Mouse (Mus musculus) hindbrain, embryonic 15.5 days (tissue): ENCODE measurements around the gene Gm11437. TPM values are rescaled to one million over a fixed set of nuclear protein-coding genes. Genes with fewer than 3 reads are reported as not detected.

Experiments
- ATAC-seq: fragments of 200-750 bp; cut with Nextera tagmentation; 2 replicates; pipeline ENCODE4 v1.8.0; 2017; ENCODE audit warnings: low read depth, moderate number of reproducible peaks, moderate TSS enrichment; ENCODE audit not compliant: low FRiP score
- H3K27ac ChIP-seq: fragments of 300-500 bp; sonication (generic); replicated peaks from 2 replicates; pipeline ENCODE4 v1.5.1; 2015; ENCODE audit warnings: mild to moderate bottlenecking, inconsistent platforms
- H3K27me3 ChIP-seq: fragments of 300-500 bp; sonication (generic); 2 replicates; pipeline ENCODE4 v1.6.1; 2015; ENCODE audit warnings: control low read depth, inconsistent platforms
- H3K36me3 ChIP-seq: fragments of 300-500 bp; sonication (generic); 2 replicates; pipeline ENCODE4 v1.6.1; 2015; ENCODE audit warnings: control low read depth, inconsistent platforms
- H3K4me1 ChIP-seq: fragments of 300-500 bp; sonication (generic); replicated peaks from 2 replicates; pipeline ENCODE4 v1.6.1; 2015; ENCODE audit warnings: control low read depth, inconsistent platforms
- H3K4me2 ChIP-seq: fragments of 300-500 bp; sonication (generic); 2 replicates; pipeline ENCODE4 v1.6.1; 2015; ENCODE audit warnings: moderate library complexity, mild to moderate bottlenecking, inconsistent platforms
- H3K4me3 ChIP-seq: fragments of 300-500 bp; sonication (generic); 2 replicates; pipeline ENCODE4 v1.5.1; 2015; ENCODE audit warnings: mild to moderate bottlenecking, inconsistent platforms
- H3K9ac ChIP-seq: fragments of 300-500 bp; sonication (generic); 2 replicates; pipeline ENCODE4 v1.6.1; 2015; ENCODE audit warnings: inconsistent platforms
- H3K9me3 ChIP-seq: fragments of 300-500 bp; sonication (generic); 2 replicates; pipeline ENCODE4 v1.6.1; 2016; ENCODE audit warnings: control low read depth, inconsistent platforms
- WGBS: fragments of 180-500 bp; shearing (Covaris S2); methylation state at CpG from one replicate; pipeline ENCODE4 v1.1.7; 2015; 5-methylcytosine and 5-hydroxymethylcytosine counted together
- polyA plus RNA-seq: library from polyadenylated mRNA; unstranded; fragments of >200 nt; fragmentation: Nextera tagmentation; extraction: Ambion mirVana; gene quantifications from 2 replicates; pipeline ENCODE4 v1.2.1, GENCODE M21; 2015

The Gm11437 gene
- polyA plus RNA-seq: 0.12 and 0.25 TPM in 2 replicates

DNA sequence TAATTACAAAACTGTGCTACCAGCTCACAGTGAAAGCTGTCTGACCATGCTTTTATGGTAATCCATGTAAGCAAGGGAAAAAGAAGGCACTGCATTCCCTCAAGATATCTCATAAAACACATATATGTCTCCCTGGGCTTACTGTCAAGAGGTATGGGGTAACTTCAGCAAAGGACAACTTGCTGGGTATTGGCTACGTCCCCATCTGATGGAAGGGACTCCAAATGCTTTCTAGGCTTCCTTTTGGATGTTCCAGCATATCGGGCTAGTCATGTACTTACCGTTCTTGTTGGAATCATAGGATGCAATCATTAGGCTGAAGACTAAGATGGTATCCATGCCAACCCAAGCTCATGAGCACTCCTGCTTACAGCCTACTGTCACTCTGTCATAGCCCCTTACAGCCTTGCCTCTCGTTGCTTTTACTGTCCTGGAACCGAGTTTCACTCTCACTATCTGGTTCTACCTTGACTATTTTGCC, at the start of gene Gm11437:
Gm11437 (minus strand) TSS at position 431 of the 481 bp plus-strand sequence.
- Histone ChIP-seq H3K36me3 (no peaks in the 10 kb centered on the region), H3K4me1 (no peaks in the 10 kb centered on the region), H3K27me3 (no peaks in the 10 kb centered on the region), H3K9ac (no peak within 1 kb of the TSS), H3K9me3 (no peaks in the 10 kb centered on the region), H3K4me3 (no peak within 1 kb of the TSS), H3K4me2 (no peak within 1 kb of the TSS), H3K27ac (no peak within 1 kb of the TSS)
- ATAC-seq: no peak
- 85% methylated on average over 5 of the region's 5 CpGs for WGBS

DNA sequence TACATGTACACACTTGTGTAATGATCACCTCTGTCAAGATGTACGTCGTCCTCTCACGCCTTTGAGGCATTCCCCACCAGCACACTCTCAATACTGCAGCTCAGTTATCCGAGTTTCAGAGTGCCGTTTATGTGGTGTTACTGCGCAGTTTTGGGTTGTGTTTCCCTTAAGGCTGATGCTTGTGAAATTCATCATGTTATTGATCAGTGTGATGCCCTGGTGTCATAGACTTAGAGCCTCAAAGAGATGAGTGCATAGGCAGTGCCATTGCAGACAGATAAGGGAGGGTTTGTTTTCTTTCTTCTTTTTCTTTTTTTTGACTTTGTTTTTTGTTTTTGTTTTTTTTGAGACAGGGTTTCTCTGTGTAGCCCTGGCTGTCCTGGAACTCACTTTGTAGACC, 43.6 kb upstream of the Gm11437 start:
- no peak for ATAC-seq
- Histone ChIP-seq H3K36me3 (peaks cover 1% of the 10 kb centered on the region; the same call in 1 of the 2 replicates), H3K27ac (no peak overlapping the region), H3K4me2 (no peak overlapping the region), H3K9me3 (no peaks in the 10 kb centered on the region), H3K27me3 (no peaks in the 10 kb centered on the region), H3K4me1 (no peaks in the 10 kb centered on the region), H3K4me3 (no peak overlapping the region), H3K9ac (no peak overlapping the region)
- 94% methylated on average over 6 of the region's 6 CpGs for WGBS

DNA sequence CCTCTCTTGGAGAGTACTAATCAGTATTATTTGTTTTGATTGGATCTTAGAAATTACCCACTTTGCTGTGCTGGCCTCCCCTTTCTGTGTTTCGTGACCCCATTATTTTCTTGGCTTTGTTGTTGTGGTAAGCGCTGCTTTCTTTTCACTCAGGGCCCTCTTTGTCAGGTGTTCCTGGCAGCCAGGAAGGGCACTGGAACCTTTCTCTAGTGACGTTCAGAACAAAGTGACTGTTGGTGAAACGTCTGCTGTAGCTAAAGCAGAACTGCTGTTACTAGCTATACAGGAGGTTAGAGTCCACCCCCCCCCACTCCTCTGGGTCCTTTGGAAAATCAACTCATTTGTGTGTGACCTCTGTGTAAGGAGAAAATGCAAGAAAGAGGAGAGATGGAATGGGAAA, 38.5 kb upstream of the Gm11437 start:
- no peak for ATAC-seq
- Histone ChIP-seq H3K9me3 (no peaks in the 10 kb centered on the region), H3K27me3 (no peaks in the 10 kb centered on the region), H3K27ac (no peak overlapping the region), H3K4me1 (no peaks in the 10 kb centered on the region), H3K36me3 (no peaks in the 10 kb centered on the region), H3K4me3 (no peak overlapping the region), H3K9ac (no peak overlapping the region), H3K4me2 (no peak overlapping the region)
- 58% methylated on average over 4 of the region's 4 CpGs for WGBS

DNA sequence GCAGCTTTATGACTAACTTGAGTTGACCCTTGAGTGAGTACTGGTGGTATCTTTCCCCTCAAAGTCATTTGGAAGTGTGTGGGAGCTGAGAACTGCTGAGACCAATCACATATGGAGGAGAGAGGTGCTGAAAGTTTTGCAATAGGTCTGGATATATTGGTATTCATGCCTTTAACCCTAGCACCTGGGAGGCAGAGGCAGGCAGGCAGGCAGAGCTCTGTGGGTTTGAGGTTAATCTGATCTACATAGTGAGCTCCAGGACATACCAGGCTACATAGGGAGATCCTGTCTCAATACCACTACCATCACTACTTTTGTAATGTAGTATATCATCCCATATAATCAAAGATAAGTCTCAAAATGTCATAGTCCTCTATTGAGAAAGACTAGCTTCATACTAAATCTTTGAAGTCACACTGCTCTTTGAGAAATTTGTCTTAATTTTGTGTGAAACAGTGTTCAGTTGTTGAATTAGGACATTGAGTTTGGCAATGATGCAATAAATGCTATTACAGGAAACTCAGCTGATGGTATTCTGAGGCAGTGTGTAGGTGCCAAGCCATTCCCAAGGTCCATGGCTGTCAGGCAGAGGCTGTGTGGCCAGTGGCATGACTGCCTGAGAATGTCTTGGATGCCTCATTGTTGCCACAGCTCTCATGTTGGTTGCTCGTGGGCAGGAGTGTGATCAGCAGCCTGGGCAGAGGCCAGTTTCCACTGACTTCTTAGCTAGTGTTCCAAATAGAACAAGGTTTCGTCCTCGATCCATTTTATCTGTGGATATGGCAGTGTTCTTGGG, 30.5 kb upstream of the Gm11437 start:
- Histone ChIP-seq H3K4me2 (no peak overlapping the region), H3K27ac (no peak overlapping the region), H3K4me1 (no peaks in the 10 kb centered on the region), H3K9ac (no peak overlapping the region), H3K36me3 (0 out of 2 replicates have a peak, but pooled peaks cover 10% of the 10 kb centered on the region), H3K27me3 (no peaks in the 10 kb centered on the region), H3K4me3 (no peak overlapping the region), H3K9me3 (no peaks in the 10 kb centered on the region)
- ATAC-seq: no peak
- 94% methylated on average over 3 of the region's 3 CpGs for WGBS

DNA sequence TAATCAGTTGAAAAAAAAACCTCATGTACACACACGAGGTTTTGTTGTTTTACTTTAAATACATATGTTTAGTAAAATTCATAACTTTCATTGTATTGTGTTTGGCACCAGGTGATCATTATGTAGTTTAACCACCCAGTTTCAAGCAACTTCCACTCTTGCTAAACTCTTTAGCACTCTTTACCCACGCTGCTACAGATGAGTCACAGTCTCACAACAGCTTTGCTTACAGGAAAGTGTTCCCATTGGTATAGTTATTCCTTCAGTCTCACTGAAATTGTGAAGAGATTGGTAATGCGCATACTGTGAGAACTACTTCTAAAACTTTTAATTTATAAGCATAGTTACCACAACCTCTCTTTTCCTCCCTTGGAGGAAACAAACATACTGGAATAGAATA, 27.5 kb upstream of the Gm11437 start:
- H3K9me3 ChIP-seq: no peaks in the 10 kb centered on the region
- H3K27ac ChIP-seq: no peak overlapping the region
- no peaks in the 10 kb centered on the region for H3K27me3 ChIP-seq
- WGBS: 92% methylated on average over 3 of the region's 3 CpGs
- ATAC-seq: no peak
- H3K4me1 ChIP-seq: no peaks in the 10 kb centered on the region
- no peak overlapping the region for H3K4me3 ChIP-seq
- H3K36me3 ChIP-seq: 0 out of 2 replicates have a peak, but pooled peaks cover 10% of the 10 kb centered on the region
- no peak overlapping the region for H3K4me2 ChIP-seq
- no peak overlapping the region for H3K9ac ChIP-seq

DNA sequence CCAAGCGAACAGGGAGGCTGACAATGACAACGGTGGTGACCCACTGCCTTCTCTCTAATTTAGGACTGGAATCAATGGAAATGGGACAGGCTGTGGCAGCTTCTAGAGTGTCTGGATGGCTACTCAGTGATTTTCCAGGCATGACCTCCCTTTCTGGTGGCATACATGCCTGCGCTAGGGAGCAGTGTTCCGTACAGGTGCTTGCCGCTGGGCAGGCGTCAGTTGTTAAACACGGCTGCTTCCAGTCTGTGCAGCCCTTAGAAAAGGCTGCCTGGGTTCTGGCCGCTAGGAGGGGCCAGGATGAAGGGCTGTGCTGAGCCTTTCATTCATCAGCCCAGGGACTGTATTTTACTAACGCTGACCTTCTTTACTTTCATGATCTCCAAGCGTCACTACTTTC, 26.0 kb upstream of the Gm11437 start:
- H3K36me3 ChIP-seq: 0 out of 2 replicates have a peak, but pooled peaks cover 10% of the 10 kb centered on the region
- no peaks in the 10 kb centered on the region for H3K9me3 ChIP-seq
- no peak overlapping the region for H3K27ac ChIP-seq
- no peak overlapping the region for H3K9ac ChIP-seq
- no peaks in the 10 kb centered on the region for H3K27me3 ChIP-seq
- 72% methylated on average over 10 of the region's 10 CpGs for WGBS
- no peaks in the 10 kb centered on the region for H3K4me1 ChIP-seq
- no peak overlapping the region for H3K4me2 ChIP-seq
- ATAC-seq: no peak
- H3K4me3 ChIP-seq: no peak overlapping the region

DNA sequence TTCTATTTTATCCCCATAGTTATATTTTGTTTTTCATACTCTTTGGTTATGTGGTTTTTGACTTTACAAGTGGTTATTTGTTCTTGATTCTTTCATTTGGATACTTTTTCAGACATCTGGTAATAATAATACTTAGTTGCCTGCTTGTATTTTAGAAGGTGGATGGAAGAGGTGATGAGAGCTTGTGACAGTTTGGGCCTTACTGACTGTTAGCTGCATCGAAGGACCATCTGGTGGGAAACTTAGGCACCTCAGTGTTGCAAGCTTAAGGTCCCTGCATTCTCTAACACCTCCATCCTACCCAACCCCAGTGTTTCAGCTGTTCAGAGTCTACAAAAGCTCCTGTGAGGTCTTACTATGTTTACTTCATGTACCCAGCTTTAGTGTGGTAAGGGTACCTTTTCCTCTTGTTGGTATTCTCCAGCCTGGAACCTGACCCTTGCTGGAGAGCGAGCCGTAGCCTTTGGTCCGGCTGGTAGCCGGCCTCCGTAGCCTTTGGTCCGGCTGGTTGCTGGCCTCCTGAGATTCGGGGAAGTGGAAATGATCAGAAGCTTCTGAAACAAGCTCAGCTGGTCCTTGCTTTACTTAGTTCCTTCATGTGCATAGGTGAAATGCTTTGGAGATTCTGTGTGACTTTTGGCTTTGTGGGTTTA, 23.4 kb upstream of the Gm11437 start:
- Histone ChIP-seq H3K9me3 (no peaks in the 10 kb centered on the region), H3K9ac (no peak overlapping the region), H3K36me3 (0 out of 2 replicates have a peak, but pooled peaks cover 3% of the 10 kb centered on the region), H3K4me1 (no peaks in the 10 kb centered on the region), H3K4me2 (no peak overlapping the region), H3K4me3 (no peak overlapping the region), H3K27ac (no peak overlapping the region), H3K27me3 (no peaks in the 10 kb centered on the region)
- no peak for ATAC-seq
- WGBS: 94% methylated on average over 8 of the region's 8 CpGs

DNA sequence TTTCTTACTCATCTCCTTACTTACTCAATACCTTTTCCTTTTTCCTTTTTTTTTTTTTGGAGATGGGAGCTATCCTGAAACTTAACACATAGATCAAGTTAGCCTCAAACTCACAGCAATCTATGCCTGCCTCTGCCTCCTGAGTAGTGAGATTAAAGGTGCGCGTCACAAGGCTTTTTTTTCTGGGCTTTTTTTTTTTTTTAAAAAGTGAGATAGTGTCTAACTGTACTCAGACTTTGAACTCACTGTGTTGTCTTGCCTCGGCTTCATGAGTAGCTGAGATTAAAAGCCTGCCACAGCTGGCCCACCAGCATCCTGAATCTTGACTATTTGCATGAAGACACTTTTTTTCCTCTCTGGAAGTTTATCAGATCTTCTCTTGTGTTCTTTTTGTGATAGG, 21.3 kb upstream of the Gm11437 start:
- Histone ChIP-seq H3K4me3 (no peak overlapping the region), H3K27me3 (no peaks in the 10 kb centered on the region), H3K4me1 (no peaks in the 10 kb centered on the region), H3K9me3 (no peaks in the 10 kb centered on the region), H3K4me2 (no peak overlapping the region), H3K36me3 (no peaks in the 10 kb centered on the region), H3K9ac (no peak overlapping the region), H3K27ac (no peak overlapping the region)
- WGBS: 96% methylated on average over 3 of the region's 3 CpGs
- no peak for ATAC-seq

DNA sequence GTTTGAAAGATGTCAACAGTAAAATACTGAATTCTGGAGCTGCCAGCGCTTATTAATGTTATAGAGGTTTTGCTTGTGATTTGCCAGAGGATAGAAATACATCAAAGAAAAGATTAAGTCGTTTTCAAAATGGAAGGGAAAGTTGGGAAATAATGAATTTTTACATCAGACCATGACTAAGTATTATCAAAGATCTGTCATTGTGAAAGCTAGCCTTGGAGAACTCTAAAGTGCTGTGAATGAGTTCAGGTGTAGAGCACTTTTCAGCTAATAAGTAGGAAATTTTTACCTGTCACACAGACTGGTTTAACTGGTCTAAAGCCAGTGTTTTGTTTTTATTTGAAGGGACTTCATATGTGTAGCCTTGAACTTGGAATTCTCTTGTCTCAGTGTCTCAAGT, 14.0 kb upstream of the Gm11437 start:
- H3K9ac ChIP-seq: no peak overlapping the region
- no peak overlapping the region for H3K27ac ChIP-seq
- peak overlapping the region; percentile 97; the same call in 1 of the 2 replicates for H3K4me3 ChIP-seq
- H3K27me3 ChIP-seq: no peaks in the 10 kb centered on the region
- peak overlapping the region; percentile 90 for H3K4me2 ChIP-seq
- WGBS: 74% methylated on average over 2 of the region's 2 CpGs
- no peaks in the 10 kb centered on the region for H3K36me3 ChIP-seq
- ATAC-seq: no peak
- peaks cover 28% of the 10 kb centered on the region for H3K4me1 ChIP-seq
- H3K9me3 ChIP-seq: no peaks in the 10 kb centered on the region

DNA sequence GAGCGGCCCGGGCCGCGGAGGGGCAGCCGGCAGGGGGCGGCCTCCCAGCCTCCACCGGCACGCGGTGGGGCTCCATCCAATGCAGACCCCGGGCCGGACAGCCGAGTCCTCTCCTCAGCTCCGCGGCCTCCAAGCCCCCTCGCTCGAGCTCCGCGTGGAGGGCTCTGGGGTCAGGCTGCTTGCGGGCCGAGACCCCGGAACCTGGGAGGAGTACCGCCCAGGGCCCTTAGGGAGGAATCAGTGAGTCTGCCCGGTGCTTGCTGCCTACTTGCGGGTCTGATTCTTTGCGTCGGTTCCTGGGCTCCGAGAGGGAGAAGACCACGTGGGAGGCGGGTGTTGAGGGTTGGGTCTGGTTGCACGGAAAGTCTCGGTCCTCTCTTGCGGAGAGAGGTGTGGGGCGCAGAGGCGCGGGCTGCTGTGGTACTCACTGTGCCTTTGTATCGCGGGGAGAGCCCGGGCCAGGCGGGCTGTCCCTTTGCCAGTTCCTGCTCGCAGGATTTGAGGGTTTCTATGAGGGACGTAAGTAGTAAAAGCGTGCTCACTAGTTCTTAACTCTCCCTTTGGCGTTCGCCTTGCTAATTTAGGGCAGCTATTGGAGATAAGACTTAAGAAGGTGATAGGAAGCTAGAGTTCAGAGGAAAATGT, 12.8 kb upstream of the Gm11437 start:
- H3K27me3 ChIP-seq: no peaks in the 10 kb centered on the region
- H3K9ac ChIP-seq: peak overlapping the region; percentile 94
- no peaks in the 10 kb centered on the region for H3K9me3 ChIP-seq
- peak overlapping the region; percentile 97 for H3K4me3 ChIP-seq
- H3K36me3 ChIP-seq: no peaks in the 10 kb centered on the region
- no peak; the same call in 1 of the 2 replicates for ATAC-seq
- H3K27ac ChIP-seq: peak overlapping the region; percentile 94
- peaks cover 28% of the 10 kb centered on the region for H3K4me1 ChIP-seq
- H3K4me2 ChIP-seq: peak overlapping the region; percentile 90
- under 1% methylated on average over 35 of the region's 44 CpGs for WGBS

DNA sequence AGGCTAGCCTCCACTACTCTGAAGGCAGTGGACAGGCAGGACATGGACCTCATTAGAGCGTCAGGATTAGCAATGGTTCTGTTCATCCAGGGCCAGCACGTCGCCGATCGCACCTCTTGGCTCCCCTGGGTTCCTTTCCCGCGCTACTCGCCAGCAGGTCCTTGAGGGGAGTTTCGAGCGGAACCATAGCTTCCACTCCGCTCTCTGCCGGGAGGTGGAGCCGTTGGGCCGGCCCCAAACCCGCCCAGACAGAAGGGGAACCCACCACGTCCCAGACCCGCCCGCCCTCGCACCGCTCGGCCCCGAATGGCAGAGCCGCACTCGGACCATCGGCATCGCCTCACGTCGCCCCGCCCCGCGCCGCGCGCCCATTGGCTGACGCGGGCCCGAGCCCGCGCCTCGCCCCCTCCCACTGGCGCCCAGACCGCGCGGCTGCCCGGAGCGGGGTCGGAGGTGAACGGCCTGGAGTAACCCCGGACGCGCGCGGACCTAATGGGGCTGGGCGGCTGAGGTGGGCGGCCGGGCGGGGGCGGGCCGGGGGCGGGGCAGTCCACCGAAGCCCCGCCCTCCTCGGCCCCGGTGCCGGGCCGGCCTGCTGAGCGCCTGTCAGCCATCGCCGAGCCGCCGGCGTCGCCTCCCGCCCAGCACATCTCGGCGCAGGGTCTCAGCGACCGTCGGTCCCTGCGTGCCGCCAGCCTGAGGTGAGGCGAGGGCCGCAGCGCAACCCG, 12.1 kb upstream of the Gm11437 start:
- 0% methylated on average over 70 of the region's 85 CpGs for WGBS
- peak; percentile 98 for ATAC-seq
- peaks cover 28% of the 10 kb centered on the region for H3K4me1 ChIP-seq
- peak overlapping the region; percentile 97 for H3K4me3 ChIP-seq
- H3K9ac ChIP-seq: peak overlapping the region; percentile 94
- H3K4me2 ChIP-seq: peak overlapping the region; percentile 90
- H3K27me3 ChIP-seq: no peaks in the 10 kb centered on the region
- H3K36me3 ChIP-seq: no peaks in the 10 kb centered on the region
- H3K9me3 ChIP-seq: no peaks in the 10 kb centered on the region
- H3K27ac ChIP-seq: peak overlapping the region; percentile 94
